Mouse (Mus musculus) liver, embryonic 16.5 days (tissue): Measurements from ENCODE around the gene Rnf19b. TPM values are rescaled to one million over a fixed set of nuclear protein-coding genes. Genes with fewer than 3 reads are reported as not detected.

ENCODE experiments used
- ATAC-seq: fragments of 200-750 bp; cut with Nextera tagmentation; 2 replicates; pipeline ENCODE4 v1.8.0; 2017; ENCODE audit warnings: low read depth, mild to moderate bottlenecking, moderate number of reproducible peaks, moderate library complexity
- H3K27ac ChIP-seq: fragments of 300-500 bp; sonication (generic); 2 replicates; pipeline ENCODE4 v1.5.1; 2014; ENCODE audit warnings: mild to moderate bottlenecking, low read length
- H3K27me3 ChIP-seq: fragments of 300-500 bp; sonication (generic); 2 replicates; pipeline ENCODE4 v1.6.1; 2014; ENCODE audit warnings: low read depth, low read length, mixed read lengths; ENCODE audit not compliant: control insufficient read depth, insufficient read depth
- H3K36me3 ChIP-seq: fragments of 300-500 bp; sonication (generic); 2 replicates; pipeline ENCODE4 v1.6.1; 2014; ENCODE audit warnings: mild to moderate bottlenecking; ENCODE audit not compliant: control insufficient read depth, insufficient read depth
- H3K4me1 ChIP-seq: fragments of 300-500 bp; sonication (generic); 2 replicates; pipeline ENCODE4 v1.6.1; 2014; ENCODE audit warnings: low read depth, low read length, mixed read lengths; ENCODE audit not compliant: control insufficient read depth
- H3K4me2 ChIP-seq: fragments of 300-500 bp; sonication (generic); 2 replicates; pipeline ENCODE4 v1.6.1; 2014; ENCODE audit warnings: low read depth, low read length, mixed read lengths
- H3K4me3 ChIP-seq: fragments of 300-500 bp; sonication (generic); 2 replicates; pipeline ENCODE4 v1.5.1; 2014; ENCODE audit warnings: low read depth, mild to moderate bottlenecking, low read length
- H3K9ac ChIP-seq: fragments of 300-500 bp; sonication (generic); 2 replicates; pipeline ENCODE4 v1.6.1; 2014; ENCODE audit warnings: low read depth, low read length
- H3K9me3 ChIP-seq: fragments of 300-500 bp; sonication (generic); replicated peaks from 2 replicates; pipeline ENCODE4 v1.6.1; 2016; ENCODE audit warnings: low read length; ENCODE audit not compliant: control insufficient read depth
- WGBS: fragments of 180-500 bp; shearing (Covaris S2); extraction: QIAGEN DNeasy Blood & Tissue Kit; methylation state at CpG from one replicate; pipeline ENCODE4 v1.1.7; 2014; ENCODE audit not compliant: insufficient replicate concordance; 5-methylcytosine and 5-hydroxymethylcytosine counted together
- polyA plus RNA-seq: library from polyadenylated mRNA; unstranded; fragments of >200 nt; fragmentation: Nextera tagmentation; extraction: Ambion mirVana; gene quantifications from 2 replicates; pipeline ENCODE4 v1.2.1, GENCODE M21; 2015

Rnf19b gene
- polyA plus RNA-seq, 1 experiment from 2014 or later: 4.4 TPM

GRCm38 (mm10) chr4:129059922-129060321 lies 1.9 kb downstream of the Rnf19b start:
- no peaks in the 10 kb centered on the region for H3K27me3 ChIP-seq
- WGBS: 17% methylated on average over 4 of the region's 4 CpGs
- ATAC-seq: no peak
- H3K36me3 ChIP-seq: no peaks in the 10 kb centered on the region
- peaks cover 31% of the 10 kb centered on the region for H3K4me1 ChIP-seq
- H3K9ac ChIP-seq: no peak overlapping the region
- no peak overlapping the region for H3K27ac ChIP-seq
- peak overlapping the region; percentile 80 for H3K4me3 ChIP-seq
- no peaks in the 10 kb centered on the region for H3K9me3 ChIP-seq
- peak overlapping the region; percentile 100 for H3K4me2 ChIP-seq

GRCm38 (mm10) chr4:129061486-129061885 lies 3.4 kb downstream of the Rnf19b start:
- WGBS: 91% methylated on average over 1 of the region's 1 CpGs
- H3K36me3 ChIP-seq: no peaks in the 10 kb centered on the region
- no peaks in the 10 kb centered on the region for H3K9me3 ChIP-seq
- H3K9ac ChIP-seq: no peak overlapping the region
- no peaks in the 10 kb centered on the region for H3K27me3 ChIP-seq
- no peak overlapping the region for H3K27ac ChIP-seq
- no peak overlapping the region for H3K4me3 ChIP-seq
- H3K4me2 ChIP-seq: no peak overlapping the region
- H3K4me1 ChIP-seq: peaks cover 31% of the 10 kb centered on the region
- ATAC-seq: no peak

- no peak overlapping the region for H3K4me3 ChIP-seq
- ATAC-seq: no peak
- H3K9me3 ChIP-seq: no peaks in the 10 kb centered on the region
- WGBS: 65% methylated on average over 3 of the region's 3 CpGs
- no peak overlapping the region for H3K4me2 ChIP-seq
- no peak overlapping the region for H3K27ac ChIP-seq
- H3K4me1 ChIP-seq: peaks cover 26% of the 10 kb centered on the region
- H3K36me3 ChIP-seq: no peaks in the 10 kb centered on the region
- no peaks in the 10 kb centered on the region for H3K27me3 ChIP-seq
- H3K9ac ChIP-seq: no peak overlapping the region
These were observed 4.4 kb downstream of the Rnf19b start for GRCm38 (mm10) chr4:129062281-129063075.

- Histone ChIP-seq H3K4me2 (no peak overlapping the region), H3K36me3 (no peaks in the 10 kb centered on the region), H3K4me3 (no peak overlapping the region), H3K9ac (no peak overlapping the region), H3K27me3 (no peaks in the 10 kb centered on the region), H3K27ac (no peak overlapping the region), H3K9me3 (no peaks in the 10 kb centered on the region), H3K4me1 (peaks cover 14% of the 10 kb centered on the region)
- ATAC-seq: no peak
These were observed 7.7 kb downstream of the Rnf19b start for GRCm38 (mm10) chr4:129065688-129066236.

- WGBS: 67% methylated on average over 5 of the region's 5 CpGs
- no peaks in the 10 kb centered on the region for H3K27me3 ChIP-seq
- no peak overlapping the region for H3K9ac ChIP-seq
- no peak overlapping the region for H3K4me2 ChIP-seq
- H3K4me3 ChIP-seq: no peak overlapping the region
- ATAC-seq: no peak
- H3K27ac ChIP-seq: no peak overlapping the region
- H3K36me3 ChIP-seq: no peaks in the 10 kb centered on the region
- H3K4me1 ChIP-seq: peaks cover 4% of the 10 kb centered on the region; the same call in 1 of the 2 replicates
- H3K9me3 ChIP-seq: no peaks in the 10 kb centered on the region
These were observed 9.8 kb downstream of the Rnf19b start for GRCm38 (mm10) chr4:129067638-129068415.

- Histone ChIP-seq H3K4me3 (no peak overlapping the region), H3K9ac (no peak overlapping the region), H3K27me3 (no peaks in the 10 kb centered on the region), H3K4me2 (no peak overlapping the region), H3K9me3 (no peaks in the 10 kb centered on the region), H3K36me3 (no peaks in the 10 kb centered on the region), H3K4me1 (no peaks in the 10 kb centered on the region), H3K27ac (no peak overlapping the region)
- 71% methylated on average over 4 of the region's 4 CpGs for WGBS
- no peak for ATAC-seq
These were observed 10.8 kb downstream of the Rnf19b start for GRCm38 (mm10) chr4:129068848-129069247.

- H3K27ac ChIP-seq: no peak overlapping the region
- H3K9me3 ChIP-seq: no peaks in the 10 kb centered on the region
- no peaks in the 10 kb centered on the region for H3K4me1 ChIP-seq
- ATAC-seq: no peak
- H3K4me3 ChIP-seq: no peak overlapping the region
- peaks cover 23% of the 10 kb centered on the region for H3K36me3 ChIP-seq
- H3K27me3 ChIP-seq: no peaks in the 10 kb centered on the region
- no peak overlapping the region for H3K9ac ChIP-seq
- H3K4me2 ChIP-seq: no peak overlapping the region
- WGBS: 86% methylated on average over 9 of the region's 9 CpGs
These were observed 21.1 kb downstream of the Rnf19b start for GRCm38 (mm10) chr4:129079126-129079525.

GRCm38 (mm10) chr4:129081041-129081440 lies 23.0 kb downstream of the Rnf19b start:
- H3K9ac ChIP-seq: no peak overlapping the region
- H3K4me3 ChIP-seq: no peak overlapping the region
- H3K27ac ChIP-seq: no peak overlapping the region
- ATAC-seq: no peak
- WGBS: 72% methylated on average over 7 of the region's 7 CpGs
- H3K4me1 ChIP-seq: no peaks in the 10 kb centered on the region
- peaks cover 24% of the 10 kb centered on the region for H3K36me3 ChIP-seq
- no peaks in the 10 kb centered on the region for H3K27me3 ChIP-seq
- no peaks in the 10 kb centered on the region for H3K9me3 ChIP-seq
- no peak overlapping the region for H3K4me2 ChIP-seq

GRCm38 (mm10) chr4:129081512-129081911 lies 23.4 kb downstream of the Rnf19b start:
- no peaks in the 10 kb centered on the region for H3K27me3 ChIP-seq
- H3K4me2 ChIP-seq: no peak overlapping the region
- H3K9me3 ChIP-seq: no peaks in the 10 kb centered on the region
- H3K27ac ChIP-seq: no peak overlapping the region
- no peak overlapping the region for H3K9ac ChIP-seq
- peaks cover 24% of the 10 kb centered on the region for H3K36me3 ChIP-seq
- H3K4me3 ChIP-seq: no peak overlapping the region
- no peaks in the 10 kb centered on the region for H3K4me1 ChIP-seq
- ATAC-seq: no peak; the same call in 1 of the 2 replicates
- WGBS: 79% methylated on average over 6 of the region's 6 CpGs
